Mouse (Mus musculus): ENCODE results near the gene Mtss1l. TPM values are rescaled to one million over a fixed set of nuclear protein-coding genes. Genes with fewer than 3 reads are reported as not detected.
A peak's percentile ranks its signal among the peaks of the same experiment; 100 is the strongest.

The Mtss1l gene
- polyA plus RNA-seq, 1 experiment from 2014 or later = 39.9 TPM

DNA sequence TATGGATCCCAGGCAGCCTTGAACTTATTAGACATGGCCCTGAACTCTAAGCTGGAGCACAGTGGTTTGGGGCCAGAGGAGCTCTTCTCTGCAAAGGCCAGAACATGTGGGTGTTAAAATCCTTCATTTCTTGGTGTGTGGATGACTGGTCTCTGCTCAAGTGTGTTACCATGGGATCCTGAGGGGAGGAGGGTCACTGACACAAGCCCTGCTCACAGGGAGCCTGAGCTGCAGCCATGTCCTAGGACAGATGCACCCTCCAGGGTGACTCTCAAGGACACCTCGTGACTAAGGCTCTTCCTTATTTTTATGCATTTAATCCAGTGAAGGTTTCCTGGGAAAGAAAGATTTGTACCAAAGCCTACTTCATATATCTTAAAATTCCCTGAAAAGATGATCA is 23.2 kb upstream of the Mtss1l start:
- no peak overlapping the region for H3K9ac ChIP-seq
- H3K4me3 ChIP-seq (ENCODE audit: low read depth, low read length) = no peak overlapping the region
- TF ChIP-seq CTCF (IDR thresholded peaks at IDR 0.05; ENCODE audit: low read depth) = no peak
- 71% methylated on average over 1 of the region's 1 CpGs for WGBS
- H3K36me3 ChIP-seq (ENCODE audit: insufficient read depth) = peaks cover 5% of the 10 kb centered on the region; the same call in 1 of the 2 replicates
- DNase-seq (no peak), ATAC-seq (ENCODE audit: insufficient read depth) (no peak)
- H3K4me1 ChIP-seq (ENCODE audit: insufficient read depth) = peaks cover 17% of the 10 kb centered on the region
- no peaks in the 10 kb centered on the region for H3K27me3 ChIP-seq (ENCODE audit: insufficient read depth, low read length)
- no peaks in the 10 kb centered on the region for H3K9me3 ChIP-seq (ENCODE audit: low read depth, low read length)
- H3K27ac ChIP-seq (ENCODE audit: low read depth) = no peak overlapping the region
- H3K4me2 ChIP-seq = no peak overlapping the region

GRCm38 (mm10) chr8:110699501-110699900 is 21.8 kb upstream of the Mtss1l start:
- peaks cover 27% of the 10 kb centered on the region for H3K4me1 ChIP-seq (ENCODE audit: insufficient read depth)
- no peak for TF ChIP-seq CTCF (IDR thresholded peaks at IDR 0.05; ENCODE audit: low read depth)
- 80% methylated on average over 7 of the region's 7 CpGs for WGBS

DNA sequence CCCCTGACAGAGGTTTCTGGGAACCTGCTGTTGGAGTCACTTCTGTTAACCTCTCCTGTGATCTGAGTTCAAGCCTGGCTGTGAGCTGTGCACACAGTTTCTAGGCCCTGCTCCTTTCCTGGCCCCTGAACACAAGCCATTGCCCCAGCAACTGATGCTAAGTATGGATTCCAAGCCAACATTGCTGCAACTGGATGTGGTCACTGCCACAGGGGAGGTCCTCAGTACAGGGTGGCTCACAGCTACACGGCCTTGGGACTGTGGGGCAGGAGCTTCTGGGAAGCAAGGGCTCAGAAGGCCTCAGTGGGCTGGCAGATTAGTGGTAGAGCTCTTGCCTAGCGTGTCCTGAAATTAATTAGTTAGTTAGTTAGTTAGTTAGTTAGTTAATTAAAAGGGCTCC is 20.7 kb upstream of the Mtss1l start:
- H3K4me3 ChIP-seq (ENCODE audit: low read depth, low read length) = no peak overlapping the region
- H3K4me2 ChIP-seq = no peak overlapping the region
- no peaks in the 10 kb centered on the region; the same call in 1 of the 2 replicates for H3K36me3 ChIP-seq (ENCODE audit: insufficient read depth)
- H3K27ac ChIP-seq (ENCODE audit: low read depth) = no peak overlapping the region
- ATAC-seq (ENCODE audit: insufficient read depth) (no peak), DNase-seq (no peak)
- H3K9ac ChIP-seq = no peak overlapping the region
- H3K27me3 ChIP-seq (ENCODE audit: insufficient read depth, low read length) = no peaks in the 10 kb centered on the region
- 94% methylated on average over 2 of the region's 2 CpGs for WGBS
- no peak for TF ChIP-seq CTCF (IDR thresholded peaks at IDR 0.05; ENCODE audit: low read depth)
- H3K4me1 ChIP-seq (ENCODE audit: insufficient read depth) = peaks cover 32% of the 10 kb centered on the region
- no peaks in the 10 kb centered on the region for H3K9me3 ChIP-seq (ENCODE audit: low read depth, low read length)

More at GRCm38 (mm10) chr8:110699501-110699900, 21.8 kb upstream of the Mtss1l start:
- H3K27me3 ChIP-seq (ENCODE audit: insufficient read depth, low read length) = no peaks in the 10 kb centered on the region
- H3K27ac ChIP-seq (ENCODE audit: low read depth) = 0 out of 2 replicates have a peak overlapping the region, but pooled peaks have one; percentile 16
- no peak overlapping the region for H3K4me3 ChIP-seq (ENCODE audit: low read depth, low read length)
- no peaks in the 10 kb centered on the region; the same call in 1 of the 2 replicates for H3K36me3 ChIP-seq (ENCODE audit: insufficient read depth)
- no peak for DNase-seq
- H3K4me2 ChIP-seq = no peak overlapping the region
- no peaks in the 10 kb centered on the region for H3K9me3 ChIP-seq (ENCODE audit: low read depth, low read length)
- ATAC-seq (ENCODE audit: insufficient read depth) = no peak
- H3K9ac ChIP-seq = no peak overlapping the region

- no peak for TF ChIP-seq CTCF (IDR thresholded peaks at IDR 0.05; ENCODE audit: low read depth)
- H3K4me2 ChIP-seq = no peak overlapping the region
- H3K9ac ChIP-seq = no peak overlapping the region
- DNase-seq = peak; percentile 92
- H3K27ac ChIP-seq (ENCODE audit: low read depth) = peak overlapping the region; percentile 86
- H3K36me3 ChIP-seq (ENCODE audit: insufficient read depth) = no peaks in the 10 kb centered on the region; the same call in 1 of the 2 replicates
- no peaks in the 10 kb centered on the region for H3K9me3 ChIP-seq (ENCODE audit: low read depth, low read length)
- no peak overlapping the region for H3K4me3 ChIP-seq (ENCODE audit: low read depth, low read length)
- H3K4me1 ChIP-seq (ENCODE audit: insufficient read depth) = peaks cover 30% of the 10 kb centered on the region
- ATAC-seq (ENCODE audit: insufficient read depth) = peak; percentile 85
- 37% methylated on average over 9 of the region's 9 CpGs for WGBS
- no peaks in the 10 kb centered on the region for H3K27me3 ChIP-seq (ENCODE audit: insufficient read depth, low read length)
These were observed 18.4 kb upstream of the Mtss1l start for GRCm38 (mm10) chr8:110702636-110703459.

- H3K36me3 ChIP-seq (ENCODE audit: insufficient read depth) = peaks cover 3% of the 10 kb centered on the region; the same call in 1 of the 2 replicates
- H3K4me3 ChIP-seq (ENCODE audit: low read depth, low read length) = no peak overlapping the region
- H3K27ac ChIP-seq (ENCODE audit: low read depth) = peak overlapping the region; percentile 86
- TF ChIP-seq CTCF (IDR thresholded peaks at IDR 0.05; ENCODE audit: low read depth) = no peak
- no peaks in the 10 kb centered on the region for H3K27me3 ChIP-seq (ENCODE audit: insufficient read depth, low read length)
- WGBS = 56% methylated on average over 9 of the region's 9 CpGs
- H3K4me1 ChIP-seq (ENCODE audit: insufficient read depth) = peaks cover 30% of the 10 kb centered on the region
- no peak overlapping the region; the same call in 1 of the 2 replicates for H3K9ac ChIP-seq
- H3K4me2 ChIP-seq = no peak overlapping the region
- no peaks in the 10 kb centered on the region for H3K9me3 ChIP-seq (ENCODE audit: low read depth, low read length)
- no peak for ATAC-seq (ENCODE audit: insufficient read depth)
- no peak for DNase-seq
These were observed 17.7 kb upstream of the Mtss1l start for GRCm38 (mm10) chr8:110703460-110704061.

DNA sequence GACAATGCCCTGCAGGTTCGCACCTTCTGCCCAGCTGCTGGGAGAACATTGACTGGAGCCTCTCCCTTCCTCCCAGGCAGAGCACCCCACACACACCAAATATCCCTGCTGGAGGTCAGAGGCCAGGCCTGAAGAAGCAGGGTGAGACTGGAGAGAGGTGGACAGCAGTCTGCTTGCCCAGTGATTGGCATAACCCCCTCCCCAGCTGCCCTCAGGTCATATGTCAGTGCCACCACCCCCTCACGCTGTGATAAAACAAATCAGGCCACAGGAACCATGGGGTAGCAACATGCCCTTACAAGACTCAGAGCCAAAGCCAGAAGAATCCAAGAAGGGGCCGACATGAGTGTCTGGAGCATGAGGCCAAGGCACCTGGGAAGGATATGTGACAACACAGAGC is 17.2 kb upstream of the Mtss1l start:
- peak overlapping the region; percentile 86 for H3K27ac ChIP-seq (ENCODE audit: low read depth)
- 80% methylated on average over 3 of the region's 3 CpGs for WGBS

More for the DNA sequence above, 17.2 kb upstream of the Mtss1l start:
- Histone ChIP-seq H3K4me3 (ENCODE audit: low read depth, low read length) (no peak overlapping the region), H3K4me2 (no peak overlapping the region), H3K4me1 (ENCODE audit: insufficient read depth) (peaks cover 30% of the 10 kb centered on the region), H3K27me3 (ENCODE audit: insufficient read depth, low read length) (no peaks in the 10 kb centered on the region), H3K9me3 (ENCODE audit: low read depth, low read length) (no peaks in the 10 kb centered on the region), H3K36me3 (ENCODE audit: insufficient read depth) (peaks cover 3% of the 10 kb centered on the region; the same call in 1 of the 2 replicates), H3K9ac (no peak overlapping the region; the same call in 1 of the 2 replicates)
- ATAC-seq (ENCODE audit: insufficient read depth) = no peak
- DNase-seq = no peak
- no peak for TF ChIP-seq CTCF (IDR thresholded peaks at IDR 0.05; ENCODE audit: low read depth)

Data from lung, embryonic 14.5 days (tissue).